Mouse (Mus musculus) hindbrain, postnatal 0 days (tissue): ENCODE results near the gene Aldh1b1. TPM values are rescaled to one million over a fixed set of nuclear protein-coding genes. Genes with fewer than 3 reads are reported as not detected.

Source experiments
- ATAC-seq: fragments of 200-750 bp; cut with Nextera tagmentation; 2 replicates; pipeline ENCODE4 v1.8.0; 2017; ENCODE audit warnings: mild to moderate bottlenecking, moderate TSS enrichment, moderate library complexity
- DNase-seq: peaks from one replicate; pipeline ENCODE4 v3.0.0-alpha.2; 2015; ENCODE audit warnings: low spot score
- H3K27ac ChIP-seq: fragments of 300-500 bp; sonication (generic); 2 replicates; pipeline ENCODE4 v1.5.1; 2014; ENCODE audit warnings: mild to moderate bottlenecking
- H3K27me3 ChIP-seq: fragments of 300-500 bp; sonication (generic); 2 replicates; pipeline ENCODE4 v1.6.1; 2014; ENCODE audit warnings: low read length, mixed read lengths; ENCODE audit not compliant: insufficient read depth
- H3K36me3 ChIP-seq: fragments of 300-500 bp; sonication (generic); 2 replicates; pipeline ENCODE4 v1.6.1; 2014; ENCODE audit warnings: low read length, mixed read lengths; ENCODE audit not compliant: insufficient read depth
- H3K4me1 ChIP-seq: fragments of 300-500 bp; sonication (generic); 2 replicates; pipeline ENCODE4 v1.6.1; 2014; ENCODE audit warnings: antibody characterized with exemption, low read length, mixed read lengths; ENCODE audit not compliant: insufficient read depth
- H3K4me2 ChIP-seq: fragments of 300-500 bp; sonication (generic); 2 replicates; pipeline ENCODE4 v1.6.1; 2014; ENCODE audit warnings: low read depth, mild to moderate bottlenecking, low read length, moderate library complexity, mixed read lengths
- H3K4me3 ChIP-seq: fragments of 300-500 bp; sonication (generic); 2 replicates; pipeline ENCODE4 v1.5.1; 2014; ENCODE audit warnings: low read length
- H3K9ac ChIP-seq: fragments of 300-500 bp; sonication (generic); replicated peaks from 2 replicates; pipeline ENCODE4 v1.6.1; 2014; ENCODE audit warnings: mild to moderate bottlenecking, low read length, moderate library complexity, mixed read lengths
- H3K9me3 ChIP-seq: fragments of 300-500 bp; sonication (generic); 2 replicates; pipeline ENCODE4 v1.6.1; 2016; ENCODE audit warnings: low read length, mixed read lengths
- CTCF ChIP-seq: IDR thresholded peaks from 2 replicates; pipeline ENCODE4 v1.5.1; 2016; ENCODE audit warnings: antibody characterized with exemption, control low read depth, low read depth
- WGBS: fragments of 180-500 bp; shearing (Covaris S2); extraction: QIAGEN DNeasy Blood & Tissue Kit; methylation state at CpG from one replicate; pipeline ENCODE4 v1.1.7; 2014; 5-methylcytosine and 5-hydroxymethylcytosine counted together
- polyA plus RNA-seq: library from polyadenylated mRNA; unstranded; fragments of >200 nt; fragmentation: Nextera tagmentation; extraction: Ambion mirVana; gene quantifications from 2 replicates; pipeline ENCODE4 v1.2.1, GENCODE M21; 2015
- total RNA-seq: library from RNA; depleted of rRNA; stranded (reverse); fragments of >200 nt; gene quantifications from 2 replicates; pipeline ENCODE4 v1.2.3, GENCODE M21; 2014

Aldh1b1 gene
- total and polyA plus RNA-seq, 2 experiments from 2014 or later = 18.8 to 24.4 TPM

DNA sequence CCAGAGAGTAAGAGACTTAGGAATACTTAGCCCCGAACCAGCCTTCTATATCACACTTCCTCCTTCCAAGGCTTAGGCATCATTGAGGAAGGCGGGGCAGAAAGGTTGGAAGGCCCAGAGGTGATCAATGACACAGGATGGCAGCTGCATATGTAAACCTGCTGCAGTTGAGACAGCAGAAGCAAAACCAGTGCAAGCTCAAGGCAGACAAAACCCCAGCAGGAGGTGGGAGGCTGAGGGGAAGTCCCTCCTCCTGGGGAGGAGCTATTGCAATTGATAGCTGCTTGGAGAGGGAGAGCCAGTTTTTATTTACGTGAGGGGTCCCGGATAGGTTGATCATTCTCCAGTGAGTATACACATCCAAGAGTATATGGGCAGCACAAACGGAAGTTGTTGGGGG lies 34.6 kb downstream of the Aldh1b1 start:
- Histone ChIP-seq H3K27me3 (0 out of 2 replicates have a peak, but pooled peaks cover 3% of the 10 kb centered on the region), H3K4me2 (no peak overlapping the region), H3K9me3 (no peaks in the 10 kb centered on the region), H3K27ac (no peak overlapping the region), H3K4me1 (peaks cover 9% of the 10 kb centered on the region; the same call in 1 of the 2 replicates), H3K4me3 (no peak overlapping the region), H3K9ac (no peak overlapping the region), H3K36me3 (no peaks in the 10 kb centered on the region)
- no peak for ATAC-seq
- TF ChIP-seq CTCF = no peak
- no peak for DNase-seq
- WGBS = 41% methylated on average over 5 of the region's 5 CpGs

DNA sequence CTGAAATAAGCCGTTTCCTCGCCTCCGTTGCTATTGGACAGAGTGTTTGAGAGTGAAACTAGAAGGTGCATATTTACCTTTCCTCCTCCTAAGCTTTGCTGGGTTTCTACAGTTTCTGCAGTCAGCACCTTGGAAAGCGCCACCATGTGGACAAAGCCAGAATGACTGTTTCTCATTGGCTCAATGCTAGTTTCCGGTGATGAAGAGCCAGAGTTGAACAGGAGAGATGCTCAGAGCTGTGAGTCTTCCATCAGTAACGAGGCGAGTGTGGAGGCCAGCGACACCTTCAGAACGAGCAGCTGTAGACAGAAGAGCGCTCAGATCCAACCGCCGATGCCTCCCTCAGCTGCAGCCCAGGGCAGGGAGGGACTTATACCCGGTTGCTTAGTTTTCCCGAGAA lies 45.5 kb downstream of the Aldh1b1 start:
- Histone ChIP-seq H3K9ac (no peak overlapping the region), H3K27ac (no peak overlapping the region), H3K4me2 (no peak overlapping the region), H3K4me1 (no peaks in the 10 kb centered on the region), H3K4me3 (no peak overlapping the region), H3K27me3 (no peaks in the 10 kb centered on the region), H3K36me3 (no peaks in the 10 kb centered on the region), H3K9me3 (no peaks in the 10 kb centered on the region)
- DNase-seq (peak; percentile 79), ATAC-seq (peak; percentile 49; the same call in 1 of the 2 replicates)
- peak; percentile 89 for TF ChIP-seq CTCF
- 42% methylated on average over 14 of the region's 14 CpGs for whole genome bisulfite sequencing

DNA sequence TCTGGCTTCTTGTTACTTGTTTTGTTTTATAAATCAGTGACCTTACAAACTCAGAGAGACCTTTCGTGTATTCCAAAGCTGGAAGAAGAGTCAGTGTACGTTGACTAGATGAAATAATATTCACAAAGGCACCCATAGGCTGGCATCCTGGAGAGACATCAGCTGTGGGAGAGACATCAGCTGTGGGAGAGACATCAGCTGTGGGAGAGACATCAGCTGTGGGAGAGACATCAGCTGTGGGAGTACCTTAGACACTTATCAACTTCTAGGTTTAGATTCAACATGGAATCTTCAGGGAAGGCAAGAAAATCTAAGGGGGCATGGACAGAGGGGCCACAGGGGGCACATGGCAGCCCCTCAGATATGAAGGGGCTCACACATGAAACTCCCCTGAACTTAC lies 47.4 kb downstream of the Aldh1b1 start:
- no peak for TF ChIP-seq CTCF
- H3K9me3 ChIP-seq = no peaks in the 10 kb centered on the region
- no peak overlapping the region for H3K4me2 ChIP-seq
- H3K27ac ChIP-seq = no peak overlapping the region
- no peak overlapping the region for H3K9ac ChIP-seq
- WGBS = 92% methylated on average over 2 of the region's 2 CpGs
- no peaks in the 10 kb centered on the region for H3K4me1 ChIP-seq
- H3K27me3 ChIP-seq = no peaks in the 10 kb centered on the region
- no peak overlapping the region for H3K4me3 ChIP-seq
- ATAC-seq (no peak), DNase-seq (no peak)
- H3K36me3 ChIP-seq = no peaks in the 10 kb centered on the region

DNA sequence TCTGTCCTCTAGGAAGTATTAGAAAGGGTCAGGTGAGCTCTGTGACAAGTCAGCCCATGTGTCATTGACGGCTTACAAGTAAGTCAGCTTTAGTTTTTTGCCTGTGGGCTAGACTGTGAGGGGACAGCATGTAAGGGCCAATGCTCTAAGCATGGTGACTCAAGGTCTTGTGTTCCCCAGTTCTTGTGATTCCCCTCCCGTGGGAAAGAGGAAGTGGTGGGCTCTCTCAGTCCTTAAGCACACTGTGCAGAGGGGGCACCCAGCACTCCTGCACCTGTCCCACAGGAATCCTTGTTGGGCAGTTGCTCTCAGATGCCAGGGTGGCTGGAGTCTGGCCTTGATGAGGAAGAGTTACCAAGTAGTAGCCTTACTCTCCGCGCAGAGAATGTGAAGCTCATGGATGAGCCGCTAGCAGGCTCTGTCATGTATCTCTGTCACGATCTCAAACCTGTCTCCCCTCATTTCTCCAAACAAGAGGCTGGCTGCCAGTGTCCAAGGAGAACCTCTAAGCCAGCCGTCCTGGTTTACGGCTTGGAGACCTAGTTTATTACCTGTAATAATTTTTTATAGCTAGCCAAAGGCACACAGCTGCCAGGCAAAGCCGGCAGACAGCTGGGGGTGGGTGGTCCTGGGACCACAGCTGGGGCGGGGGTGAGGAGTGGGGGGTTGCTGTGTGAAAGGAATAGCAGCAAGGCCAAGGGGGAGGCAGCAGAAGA lies 49.4 kb downstream of the Aldh1b1 start, which contains the start of gene Stra6l:
TSS of gene Stra6l (plus strand) at position 556 of the 716 bp plus-strand sequence.
- no peak within 1 kb of the TSS for H3K9ac ChIP-seq
- no peaks in the 10 kb centered on the region for H3K9me3 ChIP-seq
- H3K4me1 ChIP-seq = no peaks in the 10 kb centered on the region
- 65% methylated on average over 10 of the region's 10 CpGs for WGBS
- no peak within 1 kb of the TSS for H3K4me3 ChIP-seq
- no peaks in the 10 kb centered on the region for H3K36me3 ChIP-seq
- no peak for DNase-seq
- no peak within 1 kb of the TSS for H3K4me2 ChIP-seq
- TF ChIP-seq CTCF = no peak
- no peak within 1 kb of the TSS for H3K27ac ChIP-seq
- H3K27me3 ChIP-seq = no peaks in the 10 kb centered on the region
- ATAC-seq = no peak

DNA sequence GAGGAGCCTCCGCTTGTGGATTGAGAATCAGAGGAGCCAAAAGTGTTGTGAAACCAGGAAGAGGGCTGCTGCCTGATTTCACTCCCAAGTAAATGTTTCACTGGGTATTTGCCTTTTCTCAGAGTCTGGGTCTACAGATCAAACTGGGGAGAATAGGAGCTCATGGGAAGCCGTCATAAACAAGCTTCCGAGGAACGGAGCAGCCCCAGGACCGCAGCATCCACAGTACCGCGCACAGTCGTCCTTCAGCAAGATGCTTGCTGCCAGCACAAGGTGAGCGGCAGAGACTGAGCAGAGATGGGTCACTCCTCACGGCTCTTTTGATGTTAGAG lies 50.0 kb downstream of the Aldh1b1 start:
- DNase-seq (no peak), ATAC-seq (no peak)
- H3K27me3 ChIP-seq = no peaks in the 10 kb centered on the region
- H3K4me1 ChIP-seq = no peaks in the 10 kb centered on the region
- WGBS = 35% methylated on average over 10 of the region's 10 CpGs
- no peak for TF ChIP-seq CTCF
- no peaks in the 10 kb centered on the region for H3K36me3 ChIP-seq
- no peak overlapping the region for H3K27ac ChIP-seq
- H3K9me3 ChIP-seq = no peaks in the 10 kb centered on the region
- H3K4me2 ChIP-seq = no peak overlapping the region
- H3K4me3 ChIP-seq = no peak overlapping the region
- no peak overlapping the region for H3K9ac ChIP-seq

DNA sequence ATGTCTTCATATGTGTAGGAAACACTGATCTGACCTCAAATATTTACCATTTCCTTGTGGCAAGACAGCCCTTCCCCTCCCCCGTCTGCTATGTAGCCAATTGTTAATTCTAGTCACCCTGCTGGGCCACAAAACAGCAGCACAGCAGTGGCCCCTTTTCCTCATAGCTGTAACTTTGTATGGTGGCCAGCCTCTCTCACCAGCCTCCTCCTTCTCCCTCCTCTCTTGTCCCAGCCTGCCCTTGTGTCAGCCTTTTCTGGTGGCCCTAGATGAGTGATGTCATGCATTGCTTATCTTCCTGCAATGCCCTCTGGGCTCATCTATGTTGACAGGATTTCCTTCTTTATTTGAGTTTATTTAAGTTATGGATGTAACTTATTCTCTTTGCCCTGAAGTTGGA lies 50.6 kb downstream of the Aldh1b1 start:
- WGBS = 48% methylated on average over 1 of the region's 1 CpGs
- no peak for ATAC-seq
- Histone ChIP-seq H3K27me3 (no peaks in the 10 kb centered on the region), H3K4me3 (no peak overlapping the region), H3K4me2 (no peak overlapping the region), H3K9ac (no peak overlapping the region), H3K9me3 (no peaks in the 10 kb centered on the region), H3K27ac (no peak overlapping the region), H3K36me3 (no peaks in the 10 kb centered on the region), H3K4me1 (no peaks in the 10 kb centered on the region)
- TF ChIP-seq CTCF = no peak
- no peak for DNase-seq

DNA sequence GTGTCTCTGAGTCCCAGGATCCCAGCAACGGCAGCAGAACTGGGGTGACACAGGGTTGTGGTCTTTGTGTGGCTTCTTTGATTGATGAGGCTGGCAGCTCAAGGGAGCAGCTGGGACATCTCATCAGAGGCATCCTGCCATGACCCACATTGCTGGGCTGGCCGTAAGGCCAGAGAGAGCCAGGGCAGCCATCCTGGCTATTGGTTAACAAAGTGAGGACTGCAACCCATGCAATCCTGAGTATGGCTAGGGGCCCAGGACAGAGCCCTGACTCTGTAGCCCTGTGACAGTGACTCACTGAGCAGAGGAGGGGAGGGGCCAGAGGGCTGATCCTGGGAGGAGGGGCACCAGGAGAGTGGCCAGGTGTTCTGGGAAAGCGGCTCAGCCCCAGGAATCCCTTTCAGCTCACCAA lies 52.8 kb downstream of the Aldh1b1 start:
- no peaks in the 10 kb centered on the region for H3K36me3 ChIP-seq
- ATAC-seq (peak; percentile 76; the same call in 1 of the 2 replicates), DNase-seq (peak; percentile 17)
- H3K4me2 ChIP-seq = no peak overlapping the region
- H3K9me3 ChIP-seq = no peaks in the 10 kb centered on the region
- H3K9ac ChIP-seq = no peak overlapping the region
- H3K27ac ChIP-seq = no peak overlapping the region
- H3K4me3 ChIP-seq = no peak overlapping the region
- TF ChIP-seq CTCF = no peak
- 28% methylated on average over 3 of the region's 3 CpGs for WGBS
- no peaks in the 10 kb centered on the region for H3K27me3 ChIP-seq
- no peaks in the 10 kb centered on the region for H3K4me1 ChIP-seq
